Mouse (Mus musculus) liver, embryonic 11.5 days (tissue): Measurements from ENCODE around the gene Trub2. TPM values are rescaled to one million over a fixed set of nuclear protein-coding genes. Genes with fewer than 3 reads are reported as not detected.

Experiments
- ATAC-seq: fragments of 200-750 bp; cut with Nextera tagmentation; replicated peaks from 2 replicates; pipeline ENCODE4 v1.8.0; 2017; ENCODE audit warnings: moderate number of reproducible peaks, mild to moderate bottlenecking, moderate TSS enrichment, moderate library complexity; ENCODE audit not compliant: low FRiP score
- DNase-seq: peaks from one replicate; pipeline ENCODE4 v3.0.0-alpha.2; 2017; ENCODE audit warnings: low spot score
- H3K27ac ChIP-seq: fragments of 300-500 bp; sonication (generic); 2 replicates; pipeline ENCODE4 v1.5.1; 2014; ENCODE audit warnings: mild to moderate bottlenecking, low read depth, low read length, control low read depth
- H3K27me3 ChIP-seq: fragments of 300-500 bp; sonication (generic); replicated peaks from 2 replicates; pipeline ENCODE4 v1.6.1; 2014; ENCODE audit warnings: low read length, mixed read lengths; ENCODE audit not compliant: control insufficient read depth, insufficient read depth
- H3K36me3 ChIP-seq: fragments of 300-500 bp; sonication (generic); 2 replicates; pipeline ENCODE4 v1.6.1; 2014; ENCODE audit warnings: mild to moderate bottlenecking, low read length, moderate library complexity, mixed read lengths; ENCODE audit not compliant: control insufficient read depth, insufficient read depth
- H3K4me1 ChIP-seq: fragments of 300-500 bp; sonication (generic); replicated peaks from 2 replicates; pipeline ENCODE4 v1.6.1; 2014; ENCODE audit warnings: low read length, mixed read lengths; ENCODE audit not compliant: control insufficient read depth, insufficient read depth
- H3K4me2 ChIP-seq: fragments of 300-500 bp; sonication (generic); 2 replicates; pipeline ENCODE4 v1.6.1; 2014; ENCODE audit warnings: mild to moderate bottlenecking, control low read depth, moderate library complexity
- H3K4me3 ChIP-seq: fragments of 300-500 bp; sonication (generic); 2 replicates; pipeline ENCODE4 v1.5.1; 2014; ENCODE audit warnings: low read depth, low read length, control low read depth
- H3K9ac ChIP-seq: fragments of 300-500 bp; sonication (generic); 2 replicates; pipeline ENCODE4 v1.6.1; 2014; ENCODE audit warnings: low read depth, low read length, control low read depth
- H3K9me3 ChIP-seq: fragments of 300-500 bp; sonication (generic); 2 replicates; pipeline ENCODE4 v1.6.1; 2016; ENCODE audit warnings: low read length, inconsistent platforms, mixed read lengths; ENCODE audit not compliant: control insufficient read depth
- WGBS: fragments of 180-500 bp; shearing (Covaris S2); extraction: QIAGEN DNeasy Blood & Tissue Kit; methylation state at CpG from one replicate; pipeline ENCODE4 v1.1.7; 2014; 5-methylcytosine and 5-hydroxymethylcytosine counted together
- polyA plus RNA-seq: library from polyadenylated mRNA; unstranded; fragments of >200 nt; fragmentation: Nextera tagmentation; extraction: Ambion mirVana; gene quantifications from 2 replicates; pipeline ENCODE4 v1.2.1, GENCODE M21; 2014

Gene Trub2
- polyA plus RNA-seq, 1 experiment from 2014 or later, result 29.0 TPM

GRCm38 (mm10) chr2:29739368-29739767 lies 48.9 kb downstream of the Trub2 start:
- no peak for DNase-seq
- Histone ChIP-seq H3K9me3 (no peaks in the 10 kb centered on the region), H3K9ac (no peak overlapping the region), H3K27me3 (no peaks in the 10 kb centered on the region), H3K4me1 (peaks cover 3% of the 10 kb centered on the region), H3K4me2 (no peak overlapping the region), H3K27ac (peak overlapping the region; percentile 40), H3K36me3 (peaks cover 9% of the 10 kb centered on the region), H3K4me3 (no peak overlapping the region)
- no peak for ATAC-seq
- WGBS, result 48% methylated on average over 5 of the region's 5 CpGs

DNA sequence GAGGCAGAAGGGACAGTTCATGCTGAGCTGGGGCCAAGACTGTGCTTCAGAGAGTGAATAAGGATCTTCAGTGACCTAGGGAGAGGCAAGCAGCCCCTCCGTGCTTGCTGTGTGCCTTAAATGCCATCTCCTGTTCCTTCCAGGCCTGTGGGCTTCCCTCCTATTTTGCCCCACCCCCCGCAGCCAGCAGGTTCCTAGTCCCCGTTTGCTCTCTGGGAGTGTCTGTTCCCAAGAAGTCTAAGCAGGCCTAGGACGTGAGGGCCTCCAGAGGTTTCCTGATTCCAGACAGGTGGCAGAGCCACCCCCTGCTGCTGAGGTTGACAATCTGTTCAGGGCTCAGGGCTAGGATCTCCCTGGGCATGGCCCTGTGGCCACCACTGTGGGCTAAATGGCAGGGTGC lies 49.5 kb downstream of the Trub2 start:
- H3K27me3 ChIP-seq, result no peaks in the 10 kb centered on the region
- ATAC-seq (no peak), DNase-seq (no peak)
- H3K4me3 ChIP-seq, result no peak overlapping the region
- H3K36me3 ChIP-seq, result peaks cover 14% of the 10 kb centered on the region
- WGBS, result 60% methylated on average over 4 of the region's 4 CpGs
- peaks cover 3% of the 10 kb centered on the region for H3K4me1 ChIP-seq
- H3K4me2 ChIP-seq, result no peak overlapping the region
- H3K9ac ChIP-seq, result no peak overlapping the region
- H3K9me3 ChIP-seq, result no peaks in the 10 kb centered on the region
- H3K27ac ChIP-seq, result peak overlapping the region; percentile 40

DNA sequence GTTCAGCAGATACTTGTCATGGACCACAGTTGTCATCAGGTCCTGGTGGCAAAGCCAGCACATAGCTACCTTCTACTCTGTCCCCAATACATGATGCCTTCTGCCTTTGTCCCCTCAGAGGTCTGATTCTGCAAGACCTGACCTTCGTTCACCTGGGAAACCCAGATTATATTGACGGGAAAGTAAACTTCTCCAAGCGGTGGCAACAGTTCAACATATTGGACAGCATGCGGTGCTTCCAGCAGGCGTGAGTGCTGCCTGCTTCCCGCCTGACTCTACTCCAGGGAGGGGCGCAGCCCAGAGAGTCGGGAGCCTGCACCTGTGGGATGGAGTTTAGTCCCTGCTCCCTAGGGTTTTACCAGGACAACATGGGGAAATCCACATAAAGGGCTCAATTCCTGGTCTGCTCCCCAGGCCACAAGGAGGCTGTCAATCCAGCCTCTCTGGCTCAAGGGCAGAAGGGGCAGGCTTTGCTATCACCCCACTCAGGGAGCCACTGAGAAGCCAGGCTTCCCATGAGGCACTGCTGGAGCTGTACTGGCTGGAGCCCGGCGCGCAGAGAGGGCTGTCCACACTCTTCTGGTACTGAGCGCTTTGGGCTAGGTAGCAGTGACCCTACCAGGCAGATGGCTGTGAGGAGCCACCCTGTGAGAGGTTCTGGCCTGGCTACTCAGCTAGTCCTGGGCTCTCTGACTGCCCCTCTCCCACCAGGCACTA lies 50.9 kb downstream of the Trub2 start:
- Histone ChIP-seq H3K4me2 (no peak overlapping the region), H3K9me3 (no peaks in the 10 kb centered on the region), H3K4me3 (no peak overlapping the region), H3K4me1 (peaks cover 3% of the 10 kb centered on the region), H3K36me3 (peaks cover 16% of the 10 kb centered on the region), H3K27ac (no peak overlapping the region), H3K9ac (no peak overlapping the region), H3K27me3 (no peaks in the 10 kb centered on the region)
- no peak for DNase-seq
- no peak for ATAC-seq
- 79% methylated on average over 12 of the region's 12 CpGs for WGBS

DNA sequence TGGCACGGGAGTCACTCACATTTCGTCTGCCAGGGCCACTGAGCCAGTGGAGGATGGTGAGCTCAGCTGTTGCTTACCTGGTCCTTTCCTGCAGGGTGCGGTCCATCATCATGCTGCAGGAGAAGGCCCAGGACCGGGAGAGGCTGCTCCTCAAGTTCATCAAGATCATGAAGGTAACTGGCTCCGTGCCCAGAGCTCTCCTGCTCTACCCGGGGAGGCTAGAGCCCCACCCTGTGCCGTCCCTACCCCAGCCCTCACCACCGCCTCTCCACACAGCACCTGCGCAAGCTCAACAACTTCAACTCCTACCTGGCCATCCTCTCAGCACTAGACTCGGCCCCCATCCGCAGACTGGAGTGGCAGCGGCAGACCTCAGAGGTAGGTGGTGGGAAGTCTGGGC lies 52.6 kb downstream of the Trub2 start:
- WGBS, result 90% methylated on average over 12 of the region's 12 CpGs
- H3K9me3 ChIP-seq, result no peaks in the 10 kb centered on the region
- H3K9ac ChIP-seq, result no peak overlapping the region
- DNase-seq (no peak), ATAC-seq (no peak)
- no peaks in the 10 kb centered on the region for H3K27me3 ChIP-seq
- H3K27ac ChIP-seq, result no peak overlapping the region
- peaks cover 3% of the 10 kb centered on the region for H3K4me1 ChIP-seq
- no peak overlapping the region for H3K4me3 ChIP-seq
- H3K36me3 ChIP-seq, result peaks cover 16% of the 10 kb centered on the region
- H3K4me2 ChIP-seq, result no peak overlapping the region

DNA sequence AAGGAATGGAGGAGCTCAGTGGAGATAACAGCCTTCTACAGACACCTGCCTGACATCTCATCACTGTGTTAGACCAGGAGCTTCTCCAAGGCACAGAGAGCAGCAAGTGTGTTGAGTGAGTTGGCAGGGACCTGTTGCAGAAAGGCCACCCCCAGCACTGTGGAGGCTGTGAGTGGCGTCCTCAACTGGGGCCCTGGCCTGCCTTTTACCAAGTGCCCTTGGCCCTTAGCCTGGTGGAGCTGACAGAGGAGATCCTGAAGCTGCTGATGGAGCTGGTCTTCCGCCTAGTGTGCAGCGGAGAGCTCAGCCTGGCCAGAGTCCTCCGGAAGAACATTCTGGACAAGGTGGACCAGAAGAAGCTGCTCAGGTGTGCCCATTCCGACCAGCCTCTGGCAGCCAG lies 55.0 kb downstream of the Trub2 start:
- Histone ChIP-seq H3K4me2 (no peak overlapping the region), H3K36me3 (peaks cover 18% of the 10 kb centered on the region), H3K27ac (no peak overlapping the region), H3K27me3 (no peaks in the 10 kb centered on the region), H3K9me3 (no peaks in the 10 kb centered on the region), H3K9ac (no peak overlapping the region), H3K4me1 (peaks cover 3% of the 10 kb centered on the region), H3K4me3 (no peak overlapping the region)
- ATAC-seq (no peak), DNase-seq (no peak)
- WGBS, result 96% methylated on average over 5 of the region's 5 CpGs

DNA sequence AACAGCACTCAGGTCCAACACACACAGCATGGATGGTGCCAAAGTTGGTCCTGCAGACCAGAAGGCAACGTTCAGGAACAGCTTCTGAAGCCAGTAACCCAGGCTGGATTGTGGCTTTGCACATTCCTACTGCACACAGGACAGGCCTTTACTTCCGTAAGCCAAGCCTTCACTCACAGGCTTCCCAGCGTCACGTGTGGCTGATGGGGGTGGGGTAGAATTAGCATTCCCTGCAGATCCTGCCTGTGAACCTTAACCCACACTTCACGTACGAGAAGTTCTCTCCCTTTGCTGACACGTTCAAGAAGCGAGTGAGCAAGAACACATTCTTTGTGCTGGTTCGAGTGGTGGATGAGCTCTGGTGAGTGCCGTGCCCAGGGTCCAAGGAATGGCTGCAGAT lies 55.7 kb downstream of the Trub2 start:
- no peaks in the 10 kb centered on the region for H3K27me3 ChIP-seq
- H3K4me2 ChIP-seq, result no peak overlapping the region
- no peaks in the 10 kb centered on the region for H3K9me3 ChIP-seq
- H3K9ac ChIP-seq, result no peak overlapping the region
- H3K4me3 ChIP-seq, result no peak overlapping the region
- peaks cover 19% of the 10 kb centered on the region for H3K36me3 ChIP-seq
- H3K27ac ChIP-seq, result no peak overlapping the region
- peaks cover 2% of the 10 kb centered on the region for H3K4me1 ChIP-seq
- DNase-seq, result no peak
- 90% methylated on average over 10 of the region's 10 CpGs for WGBS
- ATAC-seq, result no peak

- DNase-seq (no peak), ATAC-seq (no peak)
- Histone ChIP-seq H3K4me1 (no peaks in the 10 kb centered on the region; the same call in 1 of the 2 replicates), H3K27me3 (no peaks in the 10 kb centered on the region), H3K9ac (no peak overlapping the region), H3K27ac (no peak overlapping the region), H3K9me3 (no peaks in the 10 kb centered on the region), H3K4me3 (no peak overlapping the region), H3K36me3 (peaks cover 20% of the 10 kb centered on the region), H3K4me2 (no peak overlapping the region)
- WGBS, result 55% methylated on average over 3 of the region's 3 CpGs
Measured at GRCm38 (mm10) chr2:29731545-29731944, 56.8 kb downstream of the Trub2 start.

DNA sequence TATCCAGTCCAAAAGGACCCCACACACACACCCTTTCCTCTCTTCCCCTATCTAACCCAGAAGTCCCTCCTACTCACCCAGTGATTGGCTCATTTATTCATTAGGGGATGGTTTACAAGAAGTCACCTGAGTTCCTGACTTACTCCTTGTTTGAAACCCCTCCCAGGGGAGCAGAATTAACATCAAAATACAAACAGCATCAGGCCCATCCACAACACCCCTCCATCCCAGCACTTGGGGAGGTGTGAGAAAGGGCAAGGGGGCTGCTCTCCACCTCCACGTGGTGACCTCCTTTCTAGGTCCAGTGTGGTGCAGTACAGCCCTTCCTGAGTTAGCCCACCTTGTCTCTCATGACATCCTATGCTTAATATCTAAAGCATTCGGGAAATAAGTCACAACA lies 58.8 kb downstream of the Trub2 start:
- H3K9ac ChIP-seq, result no peak overlapping the region
- WGBS, result 54% methylated on average over 2 of the region's 2 CpGs
- H3K36me3 ChIP-seq, result peaks cover 21% of the 10 kb centered on the region

DNA sequence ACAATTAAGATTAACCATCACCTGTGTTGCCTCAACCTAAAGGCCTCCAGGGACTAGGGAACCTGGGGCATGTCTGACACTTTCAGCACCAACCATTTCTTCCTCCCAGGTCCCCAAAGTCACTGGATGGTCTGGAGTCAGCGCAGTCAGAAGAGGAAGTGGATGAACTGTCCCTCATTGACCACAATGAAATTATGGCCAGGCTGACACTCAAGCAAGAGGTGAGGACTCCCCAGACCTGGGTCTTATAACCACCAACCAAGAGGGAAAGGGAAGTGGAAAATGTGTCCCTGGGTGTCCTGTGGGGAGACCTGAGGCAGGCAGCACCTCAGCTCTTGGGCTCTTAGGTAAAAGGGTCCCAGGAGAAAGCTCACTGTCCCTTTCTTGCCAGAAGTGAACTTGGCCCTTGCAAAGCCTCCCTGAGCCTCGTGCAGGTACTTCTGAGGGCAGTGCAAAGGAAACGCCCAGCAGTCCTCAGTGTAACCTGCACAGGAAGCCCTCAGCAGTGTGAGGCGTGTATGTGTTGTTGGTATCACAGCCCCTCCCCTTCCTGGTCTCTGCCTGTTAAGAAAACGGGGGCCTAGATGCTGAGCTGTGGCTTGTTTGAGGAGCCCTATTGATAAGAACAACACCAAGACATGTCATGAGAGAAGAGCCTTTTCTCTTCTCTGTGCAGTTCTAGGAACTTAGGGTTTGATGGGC lies 63.5 kb downstream of the Trub2 start:
- Histone ChIP-seq H3K9me3 (no peaks in the 10 kb centered on the region), H3K4me2 (no peak overlapping the region), H3K36me3 (peaks cover 39% of the 10 kb centered on the region), H3K4me3 (no peak overlapping the region), H3K4me1 (peaks cover 10% of the 10 kb centered on the region; the same call in 1 of the 2 replicates), H3K27me3 (no peaks in the 10 kb centered on the region), H3K9ac (no peak overlapping the region), H3K27ac (no peak overlapping the region)
- DNase-seq (no peak), ATAC-seq (no peak; the same call in 1 of the 2 replicates)
- WGBS, result 42% methylated on average over 5 of the region's 5 CpGs

More for the DNA sequence above, 58.8 kb downstream of the Trub2 start:
- Histone ChIP-seq H3K27me3 (no peaks in the 10 kb centered on the region), H3K4me1 (no peaks in the 10 kb centered on the region; the same call in 1 of the 2 replicates), H3K27ac (no peak overlapping the region), H3K4me2 (no peak overlapping the region), H3K4me3 (no peak overlapping the region), H3K9me3 (no peaks in the 10 kb centered on the region)
- ATAC-seq (no peak), DNase-seq (no peak)
